ENCODE assay signal across 10 mouse cellular contexts in genomic region chr5:39960981-39961380, GRCm38 (mm10).
DNase-seq lines count a peak whose midpoint lies in the region; ATAC-seq lines count a peak whose summit lies in the region.
"Had no signal": no experiment of that assay in that cellular context is flagged by ENCODE, and none has a peak within 500 bp of the region (broad histone marks: within the 10 kb centered on the region; RNA-seq: fewer than 3 reads in every experiment).

No protein-coding gene starts in this region.

- no peak overlapping the region for H3K9ac ChIP-seq in forebrain, embryonic 14.5 days (ENCODE audit: low read length)
- H3K9ac ChIP-seq: embryonic facial prominence, embryonic 15.5 days; limb, embryonic 15.5 days had no signal

- no peaks in the 10 kb centered on the region for H3K9me3 ChIP-seq in forebrain, embryonic 14.5 days (replicated peaks; ENCODE audit: control insufficient read depth, low read length)
- H3K9me3 ChIP-seq: embryonic facial prominence, embryonic 15.5 days; limb, embryonic 15.5 days had no signal

- peak; percentile 66 for ATAC-seq in forebrain, embryonic 14.5 days

- H3K4me1 ChIP-seq in forebrain, embryonic 14.5 days (ENCODE audit: control insufficient read depth, insufficient read depth, low read length), result no peaks in the 10 kb centered on the region
- H3K4me1 ChIP-seq: embryonic facial prominence, embryonic 15.5 days; limb, embryonic 15.5 days had no signal

- no peaks in the 10 kb centered on the region for H3K36me3 ChIP-seq in forebrain, embryonic 14.5 days (ENCODE audit: control insufficient read depth, insufficient read depth, low read length)
- H3K36me3 ChIP-seq: embryonic facial prominence, embryonic 15.5 days; limb, embryonic 15.5 days had no signal

- no peak overlapping the region for H3K4me3 ChIP-seq in forebrain, embryonic 14.5 days (ENCODE audit: low read depth, low read length)
- H3K4me3 ChIP-seq: embryonic facial prominence, embryonic 15.5 days; limb, embryonic 15.5 days had no signal

- no peak overlapping the region for H3K4me2 ChIP-seq in forebrain, embryonic 14.5 days (ENCODE audit: low read length)
- H3K4me2 ChIP-seq: embryonic facial prominence, embryonic 15.5 days; limb, embryonic 15.5 days had no signal

- H3K27ac ChIP-seq in forebrain, embryonic 14.5 days (ENCODE audit: low read depth, low read length), result no peak overlapping the region
- H3K27ac ChIP-seq: embryonic facial prominence, embryonic 15.5 days; limb, embryonic 15.5 days had no signal

- 31% methylated on average over 4 of the region's 4 CpGs for WGBS in forebrain, embryonic 14.5 days

- H3K27me3 ChIP-seq in forebrain, embryonic 14.5 days (replicated peaks; ENCODE audit: control insufficient read depth, insufficient read depth, low read length), result no peaks in the 10 kb centered on the region
- H3K27me3 ChIP-seq: embryonic facial prominence, embryonic 15.5 days; limb, embryonic 15.5 days had no signal

- peak; percentile 35 to 47 for DNase-seq in left cerebral cortex, adult 18-20 months (ENCODE audit: low spot score in 2 of 2)
- DNase-seq in left cerebral cortex, postnatal 10 days (ENCODE audit: extremely low spot score in 1 of 2, low spot score in 2 of 2), result no peak
- peak; percentile 21 for DNase-seq in Muller cell, postnatal 12 days (ENCODE audit: inconsistent ontology term)
- DNase-seq in cerebellum, adult 11 months, result peak; percentile 16
- peak; percentile 71 for DNase-seq in forebrain, embryonic 14.5 days (ENCODE audit: low spot score)
- DNase-seq in layer of hippocampus, adult 9-10 months (ENCODE audit: low spot score), result peak; percentile 2
- peak; percentile 19 for DNase-seq in retina, postnatal 1 day
- no peak for DNase-seq in thymus, adult 18-20 months

- intact Hi-C loops in left cerebral cortex, postnatal 10 days (cut with DNase I), result loop anchor here (5.0 to 10.0 kb wide), 2 partner anchors 319 to 1176 kb away; no protein-coding TSS in a partner anchor

Comparison
In these comparisons a context has a peak if more than half of its experiments do, and no peak if none do; other contexts are left out.
1. DNase-seq: peak in left cerebral cortex, adult 18-20 months (2 of 2), Muller cell, postnatal 12 days (single experiment), cerebellum, adult 11 months (single experiment), forebrain, embryonic 14.5 days (single experiment), layer of hippocampus, adult 9-10 months (single experiment) and retina, postnatal 1 day (single experiment); none in left cerebral cortex, postnatal 10 days (0 of 2) and thymus, adult 18-20 months (0 of 2).